Mouse (Mus musculus) stomach, postnatal 0 days (tissue): Measurements from ENCODE around the gene Ccdc84.

Source experiments
- CTCF ChIP-seq: IDR thresholded peaks from 2 replicates; pipeline ENCODE4 v1.5.1; 2016; ENCODE audit warnings: antibody characterized with exemption, low read depth, mild to moderate bottlenecking, moderate library complexity
- EP300 ChIP-seq: optimal IDR thresholded peaks from 2 replicates; pipeline ENCODE3; 2016; ENCODE audit warnings: antibody characterized with exemption

- TF ChIP-seq CTCF (peak; percentile 85), EP300 (no peak)
These were observed 441 bp downstream of the Ccdc84 start for GRCm38 (mm10) chr9:44417892-44418363.
